Mouse (Mus musculus) cerebellum, adult 2 months (tissue): ENCODE measurements around the gene Hnrnpll. TPM values are rescaled to one million over a fixed set of nuclear protein-coding genes. Genes with fewer than 3 reads are reported as not detected.
A peak's percentile ranks its signal among the peaks of the same experiment; 100 is the strongest.
"Not testable (repeated sequence)": the region's sequence is repeated elsewhere in the genome, so short reads cannot be mapped to it uniquely, and the experiment has no call there.

Experiments used
- DNase-seq, 2 experiments: peaks; one replicate each; pipeline ENCODE4 v3.0.0; 2021
- H3K27ac ChIP-seq: fragments of 200-500 bp; 2 replicates; pipeline ENCODE4 v1.5.1; 2012; ENCODE audit warnings: low read length, control low read depth, inconsistent platforms; ENCODE audit not compliant: insufficient read depth
- H3K27me3 ChIP-seq: fragments of 200-500 bp; 2 replicates; pipeline ENCODE4 v1.6.1; 2012; ENCODE audit warnings: inconsistent platforms, mild to moderate bottlenecking, low read length, moderate library complexity; ENCODE audit not compliant: control insufficient read depth, insufficient read depth
- H3K4me1 ChIP-seq: fragments of 200-500 bp; 2 replicates; pipeline ENCODE4 v1.6.1; 2011; ENCODE audit warnings: low read length; ENCODE audit not compliant: control insufficient read depth, insufficient read depth
- H3K4me3 ChIP-seq: fragments of 200-500 bp; replicated peaks from 2 replicates; pipeline ENCODE3; 2011; ENCODE audit warnings: mild to moderate bottlenecking, low read depth, low read length, control low read depth; ENCODE audit not compliant: insufficient read depth
- CTCF ChIP-seq: fragments of 200-500 bp; IDR thresholded peaks from 2 replicates; pipeline ENCODE4 v1.5.1; 2011; ENCODE audit warnings: low read depth, mild to moderate bottlenecking, control low read depth, low read length, moderate library complexity, borderline replicate concordance; ENCODE audit not compliant: insufficient read depth
- POLR2A ChIP-seq: fragments of 200-500 bp; IDR thresholded peaks from 2 replicates; pipeline ENCODE4 v1.6.1; 2011; ENCODE audit warnings: low read length, control low read depth, borderline replicate concordance; ENCODE audit not compliant: insufficient read depth
- WGBS: fragments of 180-500 bp; shearing (Covaris S2); methylation state at CpG from one replicate; pipeline ENCODE4 v1.1.7; 2018; 5-methylcytosine and 5-hydroxymethylcytosine counted together
- polyA plus RNA-seq: library from polyadenylated mRNA; depleted of rRNA; stranded (reverse); fragments of >200 nt; gene quantifications from 2 replicates; pipeline ENCODE4 v1.2.3, GENCODE M21; 2012

The Hnrnpll gene
- polyA plus RNA-seq, 1 experiment = 49.2 TPM

- no peak for DNase-seq
- 77% methylated on average over 2 of the region's 2 CpGs for WGBS
- no peaks in the 10 kb centered on the region for H3K27me3 ChIP-seq
- H3K27ac ChIP-seq = no peak overlapping the region
- TF ChIP-seq CTCF (0 out of 2 replicates have a peak, but pooled peaks have one; percentile 4), POLR2A (no peak)
- H3K4me1 ChIP-seq = no peaks in the 10 kb centered on the region; the same call in 1 of the 2 replicates
- H3K4me3 ChIP-seq = no peak overlapping the region
Observed at GRCm38 (mm10) chr17:80020495-80020894, 41.6 kb downstream of the Hnrnpll start.

GRCm38 (mm10) chr17:80018976-80019541 is 43.1 kb downstream of the Hnrnpll start:
- no peaks in the 10 kb centered on the region; the same call in 1 of the 2 replicates for H3K4me1 ChIP-seq
- no peak for TF ChIP-seq POLR2A
- no peak for TF ChIP-seq CTCF
- WGBS = 11% methylated on average over 22 of the region's 22 CpGs
- H3K27ac ChIP-seq = no peak overlapping the region
- no peak for DNase-seq
- H3K27me3 ChIP-seq = no peaks in the 10 kb centered on the region; the same call in 1 of the 2 replicates
- H3K4me3 ChIP-seq = no peak overlapping the region

- no peak overlapping the region for H3K27ac ChIP-seq
- no peaks in the 10 kb centered on the region; the same call in 1 of the 2 replicates for H3K27me3 ChIP-seq
- TF ChIP-seq POLR2A (no peak), CTCF (no peak)
- WGBS = 73% methylated on average over 12 of the region's 12 CpGs
- no peak overlapping the region for H3K4me3 ChIP-seq
- DNase-seq = no peak
- no peaks in the 10 kb centered on the region; the same call in 1 of the 2 replicates for H3K4me1 ChIP-seq
Observed at GRCm38 (mm10) chr17:80018239-80018975, 43.7 kb downstream of the Hnrnpll start.

GRCm38 (mm10) chr17:80017389-80017788 is 44.7 kb downstream of the Hnrnpll start:
- H3K27me3 ChIP-seq = no peaks in the 10 kb centered on the region; the same call in 1 of the 2 replicates
- DNase-seq = peak; percentile 50 to 58
- no peak overlapping the region for H3K27ac ChIP-seq
- TF ChIP-seq CTCF (peak; percentile 67), POLR2A (no peak)
- no peak overlapping the region for H3K4me3 ChIP-seq
- 49% methylated on average over 12 of the region's 12 CpGs for WGBS
- no peaks in the 10 kb centered on the region; the same call in 1 of the 2 replicates for H3K4me1 ChIP-seq

GRCm38 (mm10) chr17:80016400-80016799 is 45.7 kb downstream of the Hnrnpll start:
- not testable (repeated sequence) for DNase-seq, H3K27me3 ChIP-seq, H3K4me1 ChIP-seq, H3K4me3 ChIP-seq, H3K27ac ChIP-seq
- WGBS = 89% methylated on average over 4 of the region's 4 CpGs

GRCm38 (mm10) chr17:80014361-80014809 is 47.7 kb downstream of the Hnrnpll start:
- no peaks in the 10 kb centered on the region; the same call in 1 of the 2 replicates for H3K4me1 ChIP-seq
- no peak overlapping the region for H3K27ac ChIP-seq
- DNase-seq = no peak
- TF ChIP-seq CTCF = no peak
- TF ChIP-seq POLR2A = no peak
- WGBS = 85% methylated on average over 8 of the region's 8 CpGs
- no peak overlapping the region for H3K4me3 ChIP-seq
- H3K27me3 ChIP-seq = no peaks in the 10 kb centered on the region; the same call in 1 of the 2 replicates

GRCm38 (mm10) chr17:80009926-80010325 is 52.2 kb downstream of the Hnrnpll start:
- no peak for TF ChIP-seq CTCF
- TF ChIP-seq POLR2A = no peak
- H3K27ac ChIP-seq = no peak overlapping the region
- no peak overlapping the region for H3K4me3 ChIP-seq
- H3K27me3 ChIP-seq = no peaks in the 10 kb centered on the region; the same call in 1 of the 2 replicates
- DNase-seq = no peak
- WGBS = 66% methylated on average over 15 of the region's 15 CpGs
- no peaks in the 10 kb centered on the region for H3K4me1 ChIP-seq

- DNase-seq = peak in 1 of 2 experiments; percentile 39
- 30% methylated on average over 5 of the region's 5 CpGs for WGBS
- Histone ChIP-seq H3K4me3 (no peak overlapping the region), H3K27me3 (no peaks in the 10 kb centered on the region; the same call in 1 of the 2 replicates), H3K4me1 (no peaks in the 10 kb centered on the region), H3K27ac (no peak overlapping the region)
- TF ChIP-seq CTCF (no peak), POLR2A (no peak)
Observed at GRCm38 (mm10) chr17:80008847-80009246, 53.3 kb downstream of the Hnrnpll start.
